Mouse (Mus musculus) B cell, adult 62 days (primary cell): ENCODE measurements around the gene Vmn1r101. TPM values are rescaled to one million over a fixed set of nuclear protein-coding genes. Genes with fewer than 3 reads are reported as not detected.

Experiments used
- total RNA-seq: library from RNA; stranded (reverse); gene quantifications from 4 replicates; pipeline ENCODE4 v1.2.4, GENCODE M21; 2023

Vmn1r101 gene
- not detected in 4 replicates for total RNA-seq

DNA sequence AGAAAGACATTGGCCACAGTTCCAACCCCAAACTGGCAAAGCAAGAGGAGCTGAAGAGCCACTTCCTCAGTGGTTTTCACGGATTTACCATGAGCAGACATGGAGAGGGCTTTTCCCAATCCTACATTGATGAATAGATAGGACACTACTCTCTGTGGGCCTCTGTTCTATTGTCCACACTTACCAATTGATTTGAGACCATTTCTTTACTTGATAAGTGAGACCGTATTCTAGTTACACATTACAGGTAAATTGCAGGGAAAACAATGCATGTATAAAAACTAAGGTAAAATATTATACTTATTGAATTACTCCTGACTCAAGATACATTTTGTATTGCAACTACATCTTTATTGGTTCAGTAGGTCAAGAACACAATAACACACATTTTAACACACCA, at the start of gene Vmn1r101:
Gene Vmn1r101, minus strand, starts transcription at position 101 of the 400 bp plus-strand sequence.

DNA sequence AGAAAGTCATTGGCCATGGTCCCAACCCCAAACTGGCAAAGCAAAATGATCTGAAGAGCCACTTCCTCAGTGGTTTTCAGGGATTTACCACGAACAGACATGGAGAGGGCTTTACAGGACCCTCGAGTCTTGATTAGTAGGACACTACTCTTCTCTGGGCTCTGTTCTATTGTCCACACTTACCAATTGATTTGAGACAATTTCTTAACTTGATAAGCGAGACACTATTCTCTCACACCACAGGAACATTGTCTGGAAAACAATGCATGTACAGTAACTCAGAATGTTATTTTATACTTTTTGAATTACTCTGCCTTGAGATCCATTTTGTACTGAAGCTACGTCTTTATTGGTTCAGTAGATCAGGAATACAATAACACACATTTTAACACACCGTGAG, 32.4 kb upstream of the Vmn1r101 start, which contains the start of gene Gm10670:
Gene Gm10670, minus strand, starts transcription at position 101 of the 400 bp plus-strand sequence.

DNA sequence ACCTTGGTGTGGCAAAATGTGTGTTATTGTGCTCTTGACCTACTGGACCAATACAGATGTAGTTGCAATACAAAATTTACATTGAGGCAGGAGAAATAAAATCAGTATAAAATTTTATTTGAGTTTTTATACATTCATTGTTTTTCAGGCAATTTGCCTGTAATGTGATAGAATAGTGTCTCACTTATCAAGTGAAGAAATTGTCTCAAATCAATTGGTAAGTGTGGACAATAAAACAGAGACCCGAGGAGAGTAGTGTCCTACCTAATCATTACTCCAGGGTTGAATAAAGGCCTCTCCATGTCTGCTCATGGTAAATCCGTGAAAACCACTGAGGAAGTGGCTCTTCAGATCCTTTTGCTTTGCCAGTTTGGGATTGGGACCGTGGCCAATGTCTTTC, 24.8 kb downstream of the Vmn1r101 start, which contains the start of gene Vmn1r100:
Gene Vmn1r100, plus strand, starts transcription at position 301 of the 400 bp plus-strand sequence.

Other genes with a start within 250 kb of the Vmn1r101 start
- not detected in 4 replicates for gene Vmn1r95, start 248.9 kb downstream of the Vmn1r101 start, total RNA-seq
- not detected in 4 replicates for gene Gm6164, start 237.0 kb downstream of the Vmn1r101 start, total RNA-seq
- not detected in 4 replicates for gene Gm4498, start 208.8 kb downstream of the Vmn1r101 start, total RNA-seq
- gene Gm5890, start 179.8 kb downstream of the Vmn1r101 start, total RNA-seq: not detected in 4 replicates
- gene Gm4133, start 108.5 kb downstream of the Vmn1r101 start, total RNA-seq: not detected in 4 replicates
- gene Gm5728, start 67.2 kb downstream of the Vmn1r101 start, total RNA-seq: not detected in 4 replicates
- not detected in 4 replicates for gene Vmn1r100, start 24.7 kb downstream of the Vmn1r101 start, total RNA-seq
- not detected in 4 replicates for gene Gm10670, start 32.3 kb upstream of the Vmn1r101 start, total RNA-seq
- not detected in 4 replicates for gene Vmn1r103, start 67.9 kb upstream of the Vmn1r101 start, total RNA-seq
- not detected in 4 replicates for gene Vmn1r104, start 91.2 kb upstream of the Vmn1r101 start, total RNA-seq
- not detected in 4 replicates for gene Gm5726, start 103.2 kb upstream of the Vmn1r101 start, total RNA-seq
- not detected in 4 replicates for gene Gm4141, start 133.6 kb upstream of the Vmn1r101 start, total RNA-seq
- gene Gm4513, start 156.4 kb upstream of the Vmn1r101 start, total RNA-seq: not detected in 4 replicates
- gene Vmn1r107, start 226.3 kb upstream of the Vmn1r101 start, total RNA-seq: not detected in 4 replicates